Mouse (Mus musculus) ES-Bruce4 (cell line): ENCODE measurements around the gene Agap1.

ENCODE experiments used
- CTCF ChIP-seq: IDR thresholded peaks from one replicate; pipeline ENCODE4 v1.8.1; 2011; ENCODE audit warnings: low read depth, low read length
- EP300 ChIP-seq: IDR thresholded peaks from 2 replicates; pipeline ENCODE4 v1.6.1; 2011; ENCODE audit warnings: low read depth, low read length; ENCODE audit not compliant: insufficient read depth
- POLR2A ChIP-seq: IDR thresholded peaks from one replicate; pipeline ENCODE4 v1.8.1; 2011; ENCODE audit warnings: low read length; ENCODE audit not compliant: insufficient read depth

DNA sequence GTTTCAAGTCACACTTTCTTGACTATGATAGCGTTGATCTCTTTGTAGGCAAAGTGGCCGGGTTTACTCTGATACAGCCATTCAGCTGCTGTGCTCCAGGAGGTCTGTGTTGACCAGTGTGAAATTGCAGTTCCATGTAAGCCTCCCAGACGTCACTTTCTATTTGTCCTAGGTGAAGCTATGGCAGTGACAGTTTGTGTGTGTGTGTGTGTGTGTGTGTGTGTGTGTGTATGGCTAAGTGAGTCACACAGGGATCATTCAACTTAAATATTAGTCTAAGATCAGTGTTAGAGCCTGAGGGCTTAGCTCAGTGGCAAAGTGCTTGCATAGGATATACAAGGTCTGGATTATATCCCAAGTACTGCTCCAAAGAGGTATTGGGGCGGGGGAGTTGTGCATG lies 138.6 kb downstream of the Agap1 start:
- TF ChIP-seq CTCF (no peak), POLR2A (no peak), EP300 (no peak)
